Mouse (Mus musculus): ENCODE results near the gene N4bp2. TPM values are rescaled to one million over a fixed set of nuclear protein-coding genes. Genes with fewer than 3 reads are reported as not detected.
"Not testable (repeated sequence)": the region's sequence is repeated elsewhere in the genome, so short reads cannot be mapped to it uniquely, and the experiment has no call there.

N4bp2 gene
- 2.0 TPM for polyA plus RNA-seq (2012; fragmentation: generic; extraction: Trizol)
- long read RNA-seq, experiment 1, partial matches to known transcripts = 1 of 2 reads
- long read RNA-seq, experiment 1, other reads (novel, unspliced or antisense) = 1 of 2 reads
- long read RNA-seq, experiment 2, partial matches to known transcripts = 2 of 12 reads
- long read RNA-seq, experiment 2, other reads (novel, unspliced or antisense) = 10 of 12 reads

GRCm38 (mm10) chr5:65763088-65763915, at the start of gene N4bp2:
TSS of gene N4bp2 (plus strand) at chr5:65763521.
- no peaks in the 10 kb centered on the region for H3K36me3 ChIP-seq (ENCODE audit: control insufficient read depth, insufficient read depth)
- H3K79me3 ChIP-seq (ENCODE audit: low read depth) = peaks cover 2% of the 10 kb centered on the region
- no peaks in the 10 kb centered on the region for H3K27me3 ChIP-seq (ENCODE audit: control insufficient read depth, insufficient read depth, insufficient read length)
- H3K4me3 ChIP-seq (ENCODE audit: insufficient read depth, poor library complexity, severe bottlenecking) = peak within 1 kb of the TSS; percentile 59
- H3K79me2 ChIP-seq (ENCODE audit: control insufficient read depth, insufficient read depth) = peaks cover 8% of the 10 kb centered on the region
- TF ChIP-seq MYOD1 (IDR thresholded peaks at IDR 0.05; ENCODE audit: control insufficient read depth, insufficient read length, low read depth) (no peak), MAX (IDR thresholded peaks at IDR 0.05) (peak; percentile 22)
- H3ac ChIP-seq (ENCODE audit: control insufficient read depth, insufficient read length, low read depth) = peak within 1 kb of the TSS; percentile 72

- Histone ChIP-seq H3ac (ENCODE audit: control insufficient read depth, insufficient read length, low read depth) (no peak overlapping the region), H3K27me3 (ENCODE audit: control insufficient read depth, insufficient read depth, insufficient read length) (no peaks in the 10 kb centered on the region), H3K36me3 (ENCODE audit: control insufficient read depth, insufficient read depth) (no peaks in the 10 kb centered on the region), H3K79me2 (ENCODE audit: control insufficient read depth, insufficient read depth) (no peaks in the 10 kb centered on the region), H3K4me3 (ENCODE audit: insufficient read depth, poor library complexity, severe bottlenecking) (no peak overlapping the region), H3K79me3 (ENCODE audit: low read depth) (no peaks in the 10 kb centered on the region)
- TF ChIP-seq MYOD1 (IDR thresholded peaks at IDR 0.05; ENCODE audit: control insufficient read depth, insufficient read length, low read depth) (no peak), USF1 (IDR thresholded peaks at IDR 0.05; ENCODE audit: low read depth) (no peak), CTCF (IDR thresholded peaks at IDR 0.05; ENCODE audit: control insufficient read depth, insufficient read depth, insufficient read length) (no peak), MAX (IDR thresholded peaks at IDR 0.05) (no peak), MYOG (IDR thresholded peaks at IDR 0.05; ENCODE audit: control insufficient read depth, extremely low read depth, insufficient read length) (no peak), FOSL1 (IDR thresholded peaks at IDR 0.05; ENCODE audit: insufficient read depth, low read length, poor library complexity, severe bottlenecking) (no peak), CEBPB (IDR thresholded peaks at IDR 0.05; ENCODE audit: low read depth) (no peak)
Measured at GRCm38 (mm10) chr5:65715084-65715483, 48.2 kb upstream of the N4bp2 start.

- H3ac ChIP-seq (ENCODE audit: control insufficient read depth, insufficient read length, low read depth) = no peak overlapping the region
- H3K27me3 ChIP-seq (ENCODE audit: control insufficient read depth, insufficient read depth, insufficient read length) = no peaks in the 10 kb centered on the region
- H3K79me2 ChIP-seq (ENCODE audit: control insufficient read depth, insufficient read depth) = no peaks in the 10 kb centered on the region
- no peak overlapping the region for H3K4me3 ChIP-seq (ENCODE audit: insufficient read depth, poor library complexity, severe bottlenecking)
- TF ChIP-seq MAX (IDR thresholded peaks at IDR 0.05) = no peak
- TF ChIP-seq FOSL1 (IDR thresholded peaks at IDR 0.05; ENCODE audit: insufficient read depth, low read length, poor library complexity, severe bottlenecking) = no peak
- no peak for TF ChIP-seq CTCF (IDR thresholded peaks at IDR 0.05; ENCODE audit: control insufficient read depth, insufficient read depth, insufficient read length)
- TF ChIP-seq MYOG (IDR thresholded peaks at IDR 0.05; ENCODE audit: control insufficient read depth, extremely low read depth, insufficient read length) = no peak
- no peak for TF ChIP-seq CEBPB (IDR thresholded peaks at IDR 0.05; ENCODE audit: low read depth)
- H3K79me3 ChIP-seq (ENCODE audit: low read depth) = no peaks in the 10 kb centered on the region
- H3K36me3 ChIP-seq (ENCODE audit: control insufficient read depth, insufficient read depth) = no peaks in the 10 kb centered on the region
Measured at GRCm38 (mm10) chr5:65717063-65717902, 46.0 kb upstream of the N4bp2 start.

- not testable (repeated sequence) for H3K36me3 ChIP-seq (ENCODE audit: control insufficient read depth, insufficient read depth); H3K79me3 ChIP-seq (ENCODE audit: low read depth); H3K27me3 ChIP-seq (ENCODE audit: control insufficient read depth, insufficient read depth, insufficient read length); H3K79me2 ChIP-seq (ENCODE audit: control insufficient read depth, insufficient read depth); H3K4me3 ChIP-seq (ENCODE audit: insufficient read depth, poor library complexity, severe bottlenecking); H3ac ChIP-seq (ENCODE audit: control insufficient read depth, insufficient read length, low read depth)
Measured at GRCm38 (mm10) chr5:65717903-65718211, 45.5 kb upstream of the N4bp2 start.

- H3K4me3 ChIP-seq (ENCODE audit: insufficient read depth, poor library complexity, severe bottlenecking) = no peak overlapping the region
- no peaks in the 10 kb centered on the region for H3K36me3 ChIP-seq (ENCODE audit: control insufficient read depth, insufficient read depth)
- H3K79me2 ChIP-seq (ENCODE audit: control insufficient read depth, insufficient read depth) = no peaks in the 10 kb centered on the region
- no peaks in the 10 kb centered on the region for H3K27me3 ChIP-seq (ENCODE audit: control insufficient read depth, insufficient read depth, insufficient read length)
- H3ac ChIP-seq (ENCODE audit: control insufficient read depth, insufficient read length, low read depth) = no peak overlapping the region
- TF ChIP-seq USF1 (IDR thresholded peaks at IDR 0.05; ENCODE audit: low read depth) (no peak), MAX (IDR thresholded peaks at IDR 0.05) (no peak), CEBPB (IDR thresholded peaks at IDR 0.05; ENCODE audit: low read depth) (no peak), MYOD1 (IDR thresholded peaks at IDR 0.05; ENCODE audit: control insufficient read depth, insufficient read length, low read depth) (no peak), CTCF (IDR thresholded peaks at IDR 0.05; ENCODE audit: control insufficient read depth, insufficient read depth, insufficient read length) (no peak), FOSL1 (IDR thresholded peaks at IDR 0.05; ENCODE audit: insufficient read depth, low read length, poor library complexity, severe bottlenecking) (no peak), MYOG (IDR thresholded peaks at IDR 0.05; ENCODE audit: control insufficient read depth, extremely low read depth, insufficient read length) (no peak)
- H3K79me3 ChIP-seq (ENCODE audit: low read depth) = no peaks in the 10 kb centered on the region
Measured at GRCm38 (mm10) chr5:65718368-65718767, 45.0 kb upstream of the N4bp2 start.

All from C2C12 (cell line).